Mouse (Mus musculus): ENCODE measurements around the gene Clic6.

DNA sequence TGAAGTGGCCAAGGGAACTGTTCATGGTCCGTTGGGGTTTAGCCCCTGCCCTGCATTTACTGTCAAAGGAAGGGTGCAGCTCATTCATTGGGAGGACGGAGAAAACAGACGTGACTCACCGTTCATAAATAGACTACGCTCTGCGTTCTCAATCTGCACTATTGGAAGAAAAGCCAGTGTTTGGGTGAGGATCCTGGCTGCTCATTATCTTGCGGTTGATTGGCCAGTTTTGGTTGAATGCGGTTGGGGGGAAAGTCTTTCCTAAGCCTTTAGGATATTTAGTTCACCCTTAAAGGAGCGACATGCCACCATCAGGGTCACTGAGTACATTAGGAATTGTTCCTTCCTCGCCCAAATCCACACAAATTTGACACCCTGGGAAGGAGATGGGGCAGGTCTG lies 20.3 kb upstream of the Clic6 start:
- TF ChIP-seq CHD2 (IDR thresholded peaks at IDR 0.05; ENCODE audit: low read length) = no peak
- no peak for TF ChIP-seq CTCF (conservative IDR thresholded peaks at IDR 0.05 in 1 of 2, IDR thresholded peaks at IDR 0.05 in 1 of 2; ENCODE audit: low read depth in 2 of 2, low read length in 2 of 2)
- no peak for TF ChIP-seq CHD1 (IDR thresholded peaks at IDR 0.05; ENCODE audit: low read depth, low read length)
- TF ChIP-seq HCFC1 (IDR thresholded peaks at IDR 0.05; ENCODE audit: low read depth, low read length) = no peak
- no peak for TF ChIP-seq MXI1 (IDR thresholded peaks at IDR 0.05; ENCODE audit: low read depth, low read length)
- TF ChIP-seq ETS1 (conservative IDR thresholded peaks at IDR 0.05; ENCODE audit: low read depth, low read length) = 0 out of 2 replicates have a peak, but pooled peaks have one; percentile 9
- no peak for TF ChIP-seq EP300 (IDR thresholded peaks at IDR 0.05; ENCODE audit: low read length)
- TF ChIP-seq TCF12 (IDR thresholded peaks at IDR 0.05; ENCODE audit: low read depth, low read length) = no peak
- no peak for TF ChIP-seq POLR2A (IDR thresholded peaks at IDR 0.05; ENCODE audit: low read depth, low read length)
- TF ChIP-seq GABPA (IDR thresholded peaks at IDR 0.05; ENCODE audit: insufficient replicate concordance, low read depth, low read length) = no peak
- no peak for TF ChIP-seq ZNF384 (IDR thresholded peaks at IDR 0.05; ENCODE audit: low read depth, low read length)
- TF ChIP-seq USF1 (IDR thresholded peaks at IDR 0.05; ENCODE audit: low read depth, low read length) = no peak
